Mouse (Mus musculus): ENCODE results near the gene Zdhhc14. TPM values are rescaled to one million over a fixed set of nuclear protein-coding genes. Genes with fewer than 3 reads are reported as not detected.

Zdhhc14 gene
- polyA plus RNA-seq, 1 experiment from 2014 or later: 9.2 TPM

GRCm38 (mm10) chr17:5746378-5746777, 254.0 kb downstream of the Zdhhc14 start:
- WGBS: 78% methylated on average over 3 of the region's 3 CpGs
- DNase-seq (no peak), ATAC-seq (ENCODE audit: low FRiP score, low TSS enrichment) (no peak)
- H3K4me3 ChIP-seq (replicated peaks; ENCODE audit: low read depth, low read length): no peak overlapping the region
- no peaks in the 10 kb centered on the region for H3K27me3 ChIP-seq (ENCODE audit: control insufficient read depth, insufficient read depth, low read length)
- no peaks in the 10 kb centered on the region for H3K4me1 ChIP-seq (ENCODE audit: control insufficient read depth, insufficient read depth, low read length)
- no peak overlapping the region for H3K27ac ChIP-seq (replicated peaks; ENCODE audit: low read depth, low read length)
- H3K9ac ChIP-seq (replicated peaks; ENCODE audit: low read length): no peak overlapping the region
- no peak overlapping the region for H3K4me2 ChIP-seq (ENCODE audit: low read length)
- H3K9me3 ChIP-seq (ENCODE audit: control insufficient read depth, low read length): no peaks in the 10 kb centered on the region
- no peaks in the 10 kb centered on the region for H3K36me3 ChIP-seq (ENCODE audit: control insufficient read depth, insufficient read depth, low read length)

- ATAC-seq (ENCODE audit: low FRiP score, low TSS enrichment) (no peak), DNase-seq (no peak)
- Histone ChIP-seq H3K9me3 (ENCODE audit: control insufficient read depth, low read length) (no peaks in the 10 kb centered on the region), H3K9ac (replicated peaks; ENCODE audit: low read length) (no peak overlapping the region), H3K4me1 (ENCODE audit: control insufficient read depth, insufficient read depth, low read length) (peaks cover 3% of the 10 kb centered on the region; the same call in 1 of the 2 replicates), H3K4me3 (replicated peaks; ENCODE audit: low read depth, low read length) (no peak overlapping the region), H3K36me3 (ENCODE audit: control insufficient read depth, insufficient read depth, low read length) (no peaks in the 10 kb centered on the region), H3K4me2 (ENCODE audit: low read length) (no peak overlapping the region), H3K27ac (replicated peaks; ENCODE audit: low read depth, low read length) (no peak overlapping the region), H3K27me3 (ENCODE audit: control insufficient read depth, insufficient read depth, low read length) (no peaks in the 10 kb centered on the region)
- 82% methylated on average over 16 of the region's 16 CpGs for WGBS
These were observed 255.5 kb downstream of the Zdhhc14 start for GRCm38 (mm10) chr17:5747539-5748500.

GRCm38 (mm10) chr17:5748501-5748894, 256.1 kb downstream of the Zdhhc14 start:
- WGBS: 7% methylated on average over 4 of the region's 4 CpGs
- no peaks in the 10 kb centered on the region for H3K9me3 ChIP-seq (ENCODE audit: control insufficient read depth, low read length)
- no peak overlapping the region for H3K4me2 ChIP-seq (ENCODE audit: low read length)
- peaks cover 3% of the 10 kb centered on the region; the same call in 1 of the 2 replicates for H3K4me1 ChIP-seq (ENCODE audit: control insufficient read depth, insufficient read depth, low read length)
- no peak overlapping the region for H3K4me3 ChIP-seq (replicated peaks; ENCODE audit: low read depth, low read length)
- DNase-seq: peak; percentile 82
- no peak overlapping the region for H3K27ac ChIP-seq (replicated peaks; ENCODE audit: low read depth, low read length)
- no peaks in the 10 kb centered on the region for H3K36me3 ChIP-seq (ENCODE audit: control insufficient read depth, insufficient read depth, low read length)
- no peak overlapping the region for H3K9ac ChIP-seq (replicated peaks; ENCODE audit: low read length)
- H3K27me3 ChIP-seq (ENCODE audit: control insufficient read depth, insufficient read depth, low read length): no peaks in the 10 kb centered on the region
- no peak for ATAC-seq (ENCODE audit: low FRiP score, low TSS enrichment)

- Histone ChIP-seq H3K4me3 (replicated peaks; ENCODE audit: low read depth, low read length) (no peak overlapping the region), H3K9ac (replicated peaks; ENCODE audit: low read length) (no peak overlapping the region), H3K27me3 (ENCODE audit: control insufficient read depth, insufficient read depth, low read length) (no peaks in the 10 kb centered on the region), H3K9me3 (ENCODE audit: control insufficient read depth, low read length) (no peaks in the 10 kb centered on the region), H3K4me2 (ENCODE audit: low read length) (no peak overlapping the region), H3K36me3 (ENCODE audit: control insufficient read depth, insufficient read depth, low read length) (no peaks in the 10 kb centered on the region), H3K4me1 (ENCODE audit: control insufficient read depth, insufficient read depth, low read length) (peaks cover 3% of the 10 kb centered on the region; the same call in 1 of the 2 replicates), H3K27ac (replicated peaks; ENCODE audit: low read depth, low read length) (no peak overlapping the region)
- 81% methylated on average over 4 of the region's 4 CpGs for WGBS
- DNase-seq: no peak
- ATAC-seq (ENCODE audit: low FRiP score, low TSS enrichment): no peak
These were observed 257.9 kb downstream of the Zdhhc14 start for GRCm38 (mm10) chr17:5750278-5750677.

- DNase-seq: no peak
- H3K36me3 ChIP-seq (ENCODE audit: control insufficient read depth, insufficient read depth, low read length): no peaks in the 10 kb centered on the region
- WGBS: 83% methylated on average over 3 of the region's 3 CpGs
These were observed 258.7 kb downstream of the Zdhhc14 start for GRCm38 (mm10) chr17:5751066-5751465.

GRCm38 (mm10) chr17:5752322-5752715, 260.0 kb downstream of the Zdhhc14 start:
- ATAC-seq (ENCODE audit: low FRiP score, low TSS enrichment): no peak
- Histone ChIP-seq H3K9me3 (ENCODE audit: control insufficient read depth, low read length) (no peaks in the 10 kb centered on the region), H3K9ac (replicated peaks; ENCODE audit: low read length) (peak overlapping the region; percentile 53), H3K4me3 (replicated peaks; ENCODE audit: low read depth, low read length) (peak overlapping the region; percentile 38), H3K4me2 (ENCODE audit: low read length) (peak overlapping the region; percentile 71), H3K4me1 (ENCODE audit: control insufficient read depth, insufficient read depth, low read length) (peaks cover 3% of the 10 kb centered on the region; the same call in 1 of the 2 replicates), H3K27me3 (ENCODE audit: control insufficient read depth, insufficient read depth, low read length) (no peaks in the 10 kb centered on the region), H3K27ac (replicated peaks; ENCODE audit: low read depth, low read length) (peak overlapping the region; percentile 45), H3K36me3 (ENCODE audit: control insufficient read depth, insufficient read depth, low read length) (no peaks in the 10 kb centered on the region)
- no peak for DNase-seq
- WGBS: 25% methylated on average over 2 of the region's 2 CpGs

More at GRCm38 (mm10) chr17:5751066-5751465, 258.7 kb downstream of the Zdhhc14 start:
- H3K4me1 ChIP-seq (ENCODE audit: control insufficient read depth, insufficient read depth, low read length): peaks cover 3% of the 10 kb centered on the region; the same call in 1 of the 2 replicates
- no peak overlapping the region for H3K4me3 ChIP-seq (replicated peaks; ENCODE audit: low read depth, low read length)
- no peak overlapping the region for H3K9ac ChIP-seq (replicated peaks; ENCODE audit: low read length)
- no peaks in the 10 kb centered on the region for H3K27me3 ChIP-seq (ENCODE audit: control insufficient read depth, insufficient read depth, low read length)
- no peaks in the 10 kb centered on the region for H3K9me3 ChIP-seq (ENCODE audit: control insufficient read depth, low read length)
- no peak overlapping the region for H3K27ac ChIP-seq (replicated peaks; ENCODE audit: low read depth, low read length)
- H3K4me2 ChIP-seq (ENCODE audit: low read length): no peak overlapping the region
- ATAC-seq (ENCODE audit: low FRiP score, low TSS enrichment): no peak

GRCm38 (mm10) chr17:5752716-5753585, 260.6 kb downstream of the Zdhhc14 start:
- H3K4me1 ChIP-seq (ENCODE audit: control insufficient read depth, insufficient read depth, low read length): peaks cover 3% of the 10 kb centered on the region; the same call in 1 of the 2 replicates
- peak overlapping the region; percentile 45 for H3K27ac ChIP-seq (replicated peaks; ENCODE audit: low read depth, low read length)
- ATAC-seq (ENCODE audit: low FRiP score, low TSS enrichment) (peak; percentile 73), DNase-seq (peak; percentile 91)
- no peaks in the 10 kb centered on the region for H3K36me3 ChIP-seq (ENCODE audit: control insufficient read depth, insufficient read depth, low read length)
- H3K4me2 ChIP-seq (ENCODE audit: low read length): peak overlapping the region; percentile 71
- no peaks in the 10 kb centered on the region for H3K27me3 ChIP-seq (ENCODE audit: control insufficient read depth, insufficient read depth, low read length)
- peak overlapping the region; percentile 38 for H3K4me3 ChIP-seq (replicated peaks; ENCODE audit: low read depth, low read length)
- peak overlapping the region; percentile 53 for H3K9ac ChIP-seq (replicated peaks; ENCODE audit: low read length)
- 10% methylated on average over 29 of the region's 29 CpGs for WGBS
- no peaks in the 10 kb centered on the region for H3K9me3 ChIP-seq (ENCODE audit: control insufficient read depth, low read length)

- WGBS: 87% methylated on average over 7 of the region's 7 CpGs
- Histone ChIP-seq H3K4me2 (ENCODE audit: low read length) (no peak overlapping the region), H3K9ac (replicated peaks; ENCODE audit: low read length) (no peak overlapping the region), H3K27ac (replicated peaks; ENCODE audit: low read depth, low read length) (no peak overlapping the region), H3K36me3 (ENCODE audit: control insufficient read depth, insufficient read depth, low read length) (no peaks in the 10 kb centered on the region), H3K9me3 (ENCODE audit: control insufficient read depth, low read length) (no peaks in the 10 kb centered on the region), H3K4me3 (replicated peaks; ENCODE audit: low read depth, low read length) (no peak overlapping the region), H3K4me1 (ENCODE audit: control insufficient read depth, insufficient read depth, low read length) (peaks cover 3% of the 10 kb centered on the region; the same call in 1 of the 2 replicates), H3K27me3 (ENCODE audit: control insufficient read depth, insufficient read depth, low read length) (no peaks in the 10 kb centered on the region)
- ATAC-seq (ENCODE audit: low FRiP score, low TSS enrichment): no peak
- DNase-seq: no peak
These were observed 263.1 kb downstream of the Zdhhc14 start for GRCm38 (mm10) chr17:5755489-5755888.

Measured in midbrain, embryonic 14.5 days (tissue).